Mouse (Mus musculus): ENCODE results near the gene Traf3ip1. TPM values are rescaled to one million over a fixed set of nuclear protein-coding genes. Genes with fewer than 3 reads are reported as not detected.

Traf3ip1 gene
- polyA plus RNA-seq, 2 experiments = 5.1 to 16.7 TPM

DNA sequence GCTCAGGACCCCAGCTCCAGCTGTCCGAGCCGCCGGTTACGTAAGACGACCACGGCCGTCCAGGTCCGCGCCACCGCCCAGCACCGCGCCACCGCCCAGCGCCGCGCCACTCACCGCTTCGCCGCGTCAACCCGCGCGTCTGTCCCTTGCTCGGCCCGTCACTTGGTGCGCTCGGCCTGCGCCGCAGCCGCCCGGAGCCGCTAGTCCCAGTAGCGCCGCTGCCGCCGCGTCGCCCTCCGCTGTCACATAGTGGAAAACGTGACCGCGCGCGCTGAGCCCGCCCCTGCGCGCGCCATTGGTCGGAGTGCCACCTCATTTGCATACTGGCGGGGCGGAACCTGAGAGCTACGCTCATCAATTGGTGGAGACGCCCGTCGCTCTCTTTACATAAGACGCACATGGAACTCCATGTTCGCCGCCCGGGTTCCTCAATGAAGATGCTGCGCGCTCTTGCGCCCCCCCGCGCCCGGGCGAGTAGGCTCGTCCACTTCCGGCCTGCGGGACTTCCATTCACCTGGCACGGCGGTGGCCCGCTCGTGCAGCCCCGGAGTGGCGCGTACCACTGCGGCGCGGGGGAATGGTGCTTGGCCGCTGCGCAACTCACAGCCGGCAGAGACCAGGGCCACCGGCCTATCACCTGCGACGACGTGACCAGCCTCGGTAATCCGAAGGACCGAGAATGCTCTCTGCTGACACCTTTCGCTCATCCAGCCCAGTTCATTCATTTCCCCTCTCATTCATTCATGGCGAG lies 35.2 kb upstream of the Traf3ip1 start, which contains the start of gene Per2:
TSS of gene Per2 (minus strand) at position 266 of the 751 bp plus-strand sequence.
- no peak for TF ChIP-seq POLR2A (IDR thresholded peaks at IDR 0.05; ENCODE audit: borderline replicate concordance, extremely low read depth, insufficient read depth, insufficient read length)
- Histone ChIP-seq H3K4me2 (replicated peaks; ENCODE audit: low read depth, low read length, severe bottlenecking) (peak within 1 kb of the TSS; percentile 85), H3K9ac (ENCODE audit: low read depth, low read length, severe bottlenecking) (peak within 1 kb of the TSS; percentile 58), H3K36me3 (ENCODE audit: control insufficient read depth, insufficient read depth, low read length) (no peaks in the 10 kb centered on the region), H3K9me3 (ENCODE audit: control insufficient read depth, low read length) (no peaks in the 10 kb centered on the region), H3K27me3 (ENCODE audit: control insufficient read depth, insufficient read depth, low read length) (no peaks in the 10 kb centered on the region), H3K4me1 (ENCODE audit: control insufficient read depth, insufficient read depth, low read length) (peaks cover 34% of the 10 kb centered on the region), H3K4me3 (replicated peaks; ENCODE audit: low read length) (peak within 1 kb of the TSS; percentile 76), H3K27ac (replicated peaks; ENCODE audit: low read depth, low read length) (0 out of 2 replicates have a peak within 1 kb of the TSS, but pooled peaks have one; percentile 13)
- under 1% methylated on average over 72 of the region's 91 CpGs for WGBS
- peak; percentile 99 for DNase-seq (ENCODE audit: low spot score)
- peak; percentile 98 for ATAC-seq (ENCODE audit: low FRiP score, low read depth)

DNA sequence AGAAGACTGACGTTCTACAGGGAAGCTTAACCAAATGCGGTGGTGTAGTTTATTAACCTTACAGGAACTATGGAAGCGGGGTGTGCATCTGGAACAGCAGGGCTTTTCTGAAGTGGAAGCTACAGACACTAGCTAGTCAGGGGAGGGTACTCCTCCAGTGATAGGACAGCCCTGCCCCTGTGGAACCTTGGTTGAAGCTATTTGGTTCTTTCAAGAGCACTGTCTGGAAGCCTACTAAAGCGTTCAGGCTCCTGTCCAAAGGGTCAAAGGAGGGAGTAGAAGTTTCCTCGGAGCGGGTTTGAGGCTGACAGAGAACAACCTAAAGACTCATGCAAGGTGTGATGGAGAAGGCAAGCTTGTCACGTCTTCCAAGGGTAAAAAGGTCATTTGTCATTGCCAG lies 34.4 kb upstream of the Traf3ip1 start:
- Histone ChIP-seq H3K9me3 (ENCODE audit: control insufficient read depth, low read length) (no peaks in the 10 kb centered on the region), H3K9ac (ENCODE audit: low read depth, low read length, severe bottlenecking) (peak overlapping the region; percentile 34; the same call in 1 of the 2 replicates), H3K4me3 (replicated peaks; ENCODE audit: low read length) (peak overlapping the region; percentile 76), H3K4me2 (replicated peaks; ENCODE audit: low read depth, low read length, severe bottlenecking) (peak overlapping the region; percentile 85), H3K27me3 (ENCODE audit: control insufficient read depth, insufficient read depth, low read length) (no peaks in the 10 kb centered on the region), H3K36me3 (ENCODE audit: control insufficient read depth, insufficient read depth, low read length) (no peaks in the 10 kb centered on the region), H3K27ac (replicated peaks; ENCODE audit: low read depth, low read length) (no peak overlapping the region), H3K4me1 (ENCODE audit: control insufficient read depth, insufficient read depth, low read length) (peaks cover 38% of the 10 kb centered on the region)
- ATAC-seq (ENCODE audit: low FRiP score, low read depth) (no peak), DNase-seq (ENCODE audit: low spot score) (no peak)
- TF ChIP-seq POLR2A (IDR thresholded peaks at IDR 0.05; ENCODE audit: borderline replicate concordance, extremely low read depth, insufficient read depth, insufficient read length) = no peak
- WGBS = 36% methylated on average over 7 of the region's 7 CpGs

DNA sequence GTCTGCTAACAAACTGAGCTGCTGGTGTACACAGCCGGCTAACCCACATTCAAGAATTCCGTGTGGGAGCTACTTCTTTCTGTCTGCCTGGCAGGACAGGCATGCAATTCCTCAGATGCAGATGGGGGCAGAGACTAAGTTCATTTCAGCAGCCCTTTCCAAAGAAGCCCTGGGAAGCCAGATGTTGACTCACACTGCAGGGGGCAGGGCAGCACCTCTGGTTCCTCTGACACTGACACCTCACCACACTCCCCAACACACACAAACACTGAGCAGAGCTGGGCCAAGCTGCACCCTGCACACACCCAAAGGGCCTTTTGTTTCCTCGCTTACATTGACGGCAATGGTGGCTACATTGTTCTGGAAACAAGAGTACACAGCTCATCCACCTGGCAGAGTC lies 33.9 kb upstream of the Traf3ip1 start:
- Histone ChIP-seq H3K36me3 (ENCODE audit: control insufficient read depth, insufficient read depth, low read length) (no peaks in the 10 kb centered on the region), H3K4me1 (ENCODE audit: control insufficient read depth, insufficient read depth, low read length) (peaks cover 35% of the 10 kb centered on the region), H3K27me3 (ENCODE audit: control insufficient read depth, insufficient read depth, low read length) (no peaks in the 10 kb centered on the region), H3K4me2 (replicated peaks; ENCODE audit: low read depth, low read length, severe bottlenecking) (no peak overlapping the region), H3K27ac (replicated peaks; ENCODE audit: low read depth, low read length) (no peak overlapping the region), H3K9ac (ENCODE audit: low read depth, low read length, severe bottlenecking) (no peak overlapping the region), H3K9me3 (ENCODE audit: control insufficient read depth, low read length) (no peaks in the 10 kb centered on the region), H3K4me3 (replicated peaks; ENCODE audit: low read length) (no peak overlapping the region)
- no peak for ATAC-seq (ENCODE audit: low FRiP score, low read depth)
- TF ChIP-seq POLR2A (IDR thresholded peaks at IDR 0.05; ENCODE audit: borderline replicate concordance, extremely low read depth, insufficient read depth, insufficient read length) = no peak
- DNase-seq (ENCODE audit: low spot score) = no peak
- 47% methylated on average over 4 of the region's 4 CpGs for WGBS

DNA sequence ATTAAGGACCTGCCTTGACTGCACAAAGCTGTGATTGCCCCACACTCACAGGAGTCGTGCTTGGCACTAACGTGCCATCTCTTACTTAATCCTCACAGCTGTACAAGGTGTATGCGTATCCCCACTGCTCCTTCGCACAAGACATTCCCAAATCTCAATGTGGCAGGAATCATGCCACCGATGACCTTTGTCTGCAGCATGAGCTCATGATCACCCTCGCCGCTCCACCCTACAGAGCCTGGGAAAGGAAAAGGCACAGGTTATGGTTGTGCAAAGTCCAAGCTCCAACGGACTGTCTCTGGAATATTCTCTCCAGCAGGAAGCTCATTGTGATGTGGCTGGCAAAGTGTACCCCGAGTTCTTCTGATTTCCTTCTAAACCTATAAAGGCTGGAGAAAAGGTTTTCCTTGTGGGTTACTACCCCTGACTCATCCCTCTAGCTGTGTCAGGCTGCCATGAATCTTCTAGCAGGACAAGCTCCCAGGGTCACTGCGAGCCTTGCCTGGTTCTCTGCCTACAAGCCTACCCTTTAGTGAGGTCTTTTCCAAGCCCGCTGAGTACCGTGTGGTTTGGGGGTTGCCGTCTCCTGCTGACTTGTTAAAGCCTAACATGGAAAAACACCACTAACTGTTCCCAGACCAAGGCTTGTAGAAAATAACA lies 31.0 kb upstream of the Traf3ip1 start:
- TF ChIP-seq POLR2A (IDR thresholded peaks at IDR 0.05; ENCODE audit: borderline replicate concordance, extremely low read depth, insufficient read depth, insufficient read length) = no peak
- DNase-seq (ENCODE audit: low spot score) = no peak
- H3K27ac ChIP-seq (replicated peaks; ENCODE audit: low read depth, low read length) = no peak overlapping the region
- no peaks in the 10 kb centered on the region for H3K36me3 ChIP-seq (ENCODE audit: control insufficient read depth, insufficient read depth, low read length)
- WGBS = 79% methylated on average over 13 of the region's 13 CpGs
- no peak overlapping the region for H3K4me2 ChIP-seq (replicated peaks; ENCODE audit: low read depth, low read length, severe bottlenecking)
- H3K9me3 ChIP-seq (ENCODE audit: control insufficient read depth, low read length) = no peaks in the 10 kb centered on the region
- no peak for ATAC-seq (ENCODE audit: low FRiP score, low read depth)
- no peak overlapping the region for H3K4me3 ChIP-seq (replicated peaks; ENCODE audit: low read length)
- no peaks in the 10 kb centered on the region for H3K27me3 ChIP-seq (ENCODE audit: control insufficient read depth, insufficient read depth, low read length)
- H3K9ac ChIP-seq (ENCODE audit: low read depth, low read length, severe bottlenecking) = no peak overlapping the region
- peaks cover 12% of the 10 kb centered on the region for H3K4me1 ChIP-seq (ENCODE audit: control insufficient read depth, insufficient read depth, low read length)

DNA sequence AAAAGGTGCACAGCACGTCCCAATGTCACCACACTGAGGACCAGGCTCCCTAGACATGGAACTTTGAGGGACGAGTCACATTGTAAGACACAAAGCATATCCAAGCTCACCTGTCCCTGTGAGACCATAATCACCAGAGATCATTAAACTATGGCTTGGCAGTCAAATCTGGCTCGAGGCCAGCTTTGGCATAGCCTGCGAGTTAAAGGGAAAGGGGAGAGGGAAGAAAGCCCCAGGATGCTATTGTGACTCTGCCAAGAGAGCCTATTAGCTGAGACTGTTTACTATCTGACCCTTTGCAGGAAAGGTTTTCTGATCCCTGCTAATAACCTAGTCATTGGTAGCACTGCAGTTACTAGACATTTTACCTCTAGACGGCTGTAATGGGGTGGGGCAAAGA lies 30.0 kb upstream of the Traf3ip1 start:
- Histone ChIP-seq H3K27ac (replicated peaks; ENCODE audit: low read depth, low read length) (no peak overlapping the region), H3K4me2 (replicated peaks; ENCODE audit: low read depth, low read length, severe bottlenecking) (no peak overlapping the region), H3K4me1 (ENCODE audit: control insufficient read depth, insufficient read depth, low read length) (peaks cover 9% of the 10 kb centered on the region; the same call in 1 of the 2 replicates), H3K36me3 (ENCODE audit: control insufficient read depth, insufficient read depth, low read length) (no peaks in the 10 kb centered on the region), H3K27me3 (ENCODE audit: control insufficient read depth, insufficient read depth, low read length) (no peaks in the 10 kb centered on the region), H3K4me3 (replicated peaks; ENCODE audit: low read length) (no peak overlapping the region), H3K9ac (ENCODE audit: low read depth, low read length, severe bottlenecking) (no peak overlapping the region), H3K9me3 (ENCODE audit: control insufficient read depth, low read length) (no peaks in the 10 kb centered on the region)
- no peak for TF ChIP-seq POLR2A (IDR thresholded peaks at IDR 0.05; ENCODE audit: borderline replicate concordance, extremely low read depth, insufficient read depth, insufficient read length)
- ATAC-seq (ENCODE audit: low FRiP score, low read depth) (no peak), DNase-seq (ENCODE audit: low spot score) (no peak)
- WGBS = 43% methylated on average over 5 of the region's 5 CpGs

Measured in limb, embryonic 14.5 days (tissue).